Mouse (Mus musculus): ENCODE measurements around the gene Tns2. TPM values are rescaled to one million over a fixed set of nuclear protein-coding genes. Genes with fewer than 3 reads are reported as not detected.

The Tns2 gene
- total RNA-seq, 2 experiments from 2014 or later = 29.8 to 45.6 TPM

DNA sequence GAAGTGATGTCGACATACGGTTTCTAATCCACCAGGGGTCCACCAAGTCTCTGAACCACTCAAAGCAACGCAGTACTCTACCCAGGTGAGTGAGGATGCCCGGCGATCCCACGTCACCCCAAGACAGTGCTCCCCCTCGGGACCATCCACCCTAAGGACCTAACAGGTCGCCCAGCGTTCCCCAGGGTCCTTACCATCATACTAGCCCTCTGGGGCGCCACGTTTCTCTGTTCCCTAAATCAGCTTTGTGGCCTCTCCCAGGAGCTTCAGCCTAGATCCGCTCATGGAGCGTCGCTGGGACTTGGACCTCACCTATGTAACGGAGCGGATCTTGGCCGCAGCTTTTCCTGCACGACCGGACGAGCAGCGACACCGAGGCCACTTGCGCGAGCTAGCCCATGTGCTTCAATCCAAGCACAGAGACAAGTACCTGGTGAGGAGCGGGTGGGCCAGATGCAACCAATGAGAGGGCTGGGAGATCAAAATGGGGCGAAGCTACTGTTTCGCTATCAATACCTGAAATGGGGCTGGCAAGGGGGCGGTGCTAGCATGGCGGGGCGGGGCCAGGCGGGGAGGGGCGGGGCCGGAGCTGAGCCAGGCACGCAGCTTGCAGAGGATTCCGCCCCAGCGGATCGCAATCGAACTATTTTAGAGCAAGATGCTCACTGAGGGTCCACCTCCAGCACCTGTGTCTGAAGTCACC is 6.7 kb downstream of the Tns2 start:
- no peak for DNase-seq
- intact Hi-C loops (cut with DNase I; ENCODE audit: low total_unique reads) = no loop called here

DNA sequence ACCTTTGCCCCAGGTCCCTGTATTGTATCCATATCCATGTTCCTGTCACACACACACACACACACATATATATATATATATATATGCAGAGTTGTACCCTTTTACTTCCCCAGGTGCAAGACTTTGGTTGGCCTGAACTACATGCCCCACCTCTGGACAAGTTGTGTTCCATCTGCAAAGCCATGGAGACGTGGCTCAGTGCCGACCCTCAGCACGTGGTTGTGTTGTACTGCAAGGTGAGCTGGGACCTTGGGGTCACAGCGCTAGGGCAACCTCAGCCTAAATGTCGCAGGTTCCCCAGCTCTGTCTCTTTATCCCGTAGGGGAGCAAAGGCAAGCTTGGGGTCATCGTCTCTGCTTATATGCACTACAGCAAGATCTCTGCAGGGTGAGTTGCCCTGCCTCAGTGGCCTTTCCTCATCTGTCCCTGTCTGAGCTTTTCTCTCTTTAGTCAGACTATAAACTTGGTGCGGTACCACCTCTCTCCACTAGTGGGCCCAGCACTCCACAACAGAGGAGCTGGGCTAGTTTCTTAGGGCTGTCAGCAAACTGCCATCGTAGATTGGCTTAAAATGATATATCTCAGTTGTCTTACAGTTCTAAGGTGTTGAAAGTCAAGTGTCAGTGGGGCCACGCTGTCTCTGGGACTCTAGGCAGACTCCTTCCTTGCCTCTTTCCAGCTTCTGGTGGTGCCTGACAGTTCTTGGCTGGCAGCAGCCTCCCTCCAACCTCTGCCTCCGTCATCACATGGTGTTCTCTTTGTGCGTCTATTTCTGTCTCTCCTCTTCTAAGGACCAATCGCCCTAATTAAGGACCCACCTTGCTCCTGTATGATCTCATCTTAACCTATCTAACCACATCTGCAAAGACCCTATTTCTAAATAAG is 7.7 kb downstream of the Tns2 start:
- no peak for DNase-seq
- intact Hi-C loops (cut with DNase I; ENCODE audit: low total_unique reads) = no loop called here

GRCm38 (mm10) chr15:102108651-102109525 is 8.7 kb downstream of the Tns2 start:
- DNase-seq = peak; percentile 82
- intact Hi-C loops (cut with DNase I; ENCODE audit: low total_unique reads) = no loop called here

DNA sequence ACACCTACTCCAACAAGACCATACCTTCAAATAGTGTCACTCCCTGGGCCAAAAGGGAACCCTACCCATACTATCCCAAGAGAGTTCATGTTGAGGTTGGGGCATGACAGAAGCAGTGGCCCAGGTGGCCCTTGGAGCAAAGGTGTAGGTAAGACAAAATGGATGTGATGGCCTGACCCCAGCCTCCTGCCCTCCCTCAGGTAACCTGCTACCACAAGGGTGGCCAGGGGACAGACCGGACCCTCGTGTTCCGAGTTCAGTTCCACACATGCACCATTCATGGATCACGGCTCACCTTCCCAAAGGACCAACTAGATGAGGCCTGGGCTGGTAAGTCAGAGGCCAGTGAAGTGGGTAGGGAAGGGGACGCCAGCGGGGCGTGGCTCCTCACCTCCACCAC is 10.1 kb downstream of the Tns2 start:
- intact Hi-C loops (cut with DNase I; ENCODE audit: low total_unique reads) = no loop called here

GRCm38 (mm10) chr15:102110701-102111494 is 10.7 kb downstream of the Tns2 start:
- intact Hi-C loops (cut with DNase I; ENCODE audit: low total_unique reads) = no loop called here
- DNase-seq = no peak

More for the DNA sequence above, 10.1 kb downstream of the Tns2 start:
- no peak for DNase-seq

GRCm38 (mm10) chr15:102111495-102111829 is 11.2 kb downstream of the Tns2 start:
- no peak for DNase-seq
- intact Hi-C loops (cut with DNase I; ENCODE audit: low total_unique reads) = no loop called here

- no peak for DNase-seq
- intact Hi-C loops (cut with DNase I; ENCODE audit: low total_unique reads) = no loop called here
Observed at GRCm38 (mm10) chr15:102112181-102112580, 12.0 kb downstream of the Tns2 start.

DNA sequence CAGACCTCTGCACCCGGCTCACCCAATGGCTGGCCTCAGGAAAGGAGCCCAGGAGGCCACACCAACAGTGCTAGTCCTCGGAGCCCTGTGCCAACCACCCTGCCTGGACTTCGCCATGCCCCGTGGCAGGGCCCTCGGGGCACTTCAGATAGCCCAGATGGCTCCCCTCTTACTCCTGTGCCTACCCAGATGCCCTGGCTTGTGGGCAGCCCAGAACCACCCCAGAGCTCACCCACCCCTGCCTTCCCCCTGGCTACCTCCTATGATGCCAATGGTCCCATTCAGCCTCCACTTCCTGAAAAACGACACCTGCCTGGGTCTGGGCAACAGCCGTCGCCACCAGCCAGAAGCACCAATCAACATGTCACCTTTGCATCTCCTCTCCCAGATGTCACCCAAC is 12.6 kb downstream of the Tns2 start:
- DNase-seq = no peak
- intact Hi-C loops (cut with DNase I; ENCODE audit: low total_unique reads) = no loop called here

GRCm38 (mm10) chr15:102113674-102114073 is 13.5 kb downstream of the Tns2 start:
- intact Hi-C loops (cut with DNase I; ENCODE audit: low total_unique reads) = no loop called here
- DNase-seq = no peak

- DNase-seq = no peak
- intact Hi-C loops (cut with DNase I; ENCODE audit: low total_unique reads) = no loop called here
Observed at GRCm38 (mm10) chr15:102114651-102115260, 14.5 kb downstream of the Tns2 start.

GRCm38 (mm10) chr15:102115731-102116231 is 15.6 kb downstream of the Tns2 start:
- intact Hi-C loops (cut with DNase I; ENCODE audit: low total_unique reads) = loop anchor here (2.0 kb wide), 1 partner anchor 31 kb away; no protein-coding TSS in a partner anchor
- no peak for DNase-seq

DNA sequence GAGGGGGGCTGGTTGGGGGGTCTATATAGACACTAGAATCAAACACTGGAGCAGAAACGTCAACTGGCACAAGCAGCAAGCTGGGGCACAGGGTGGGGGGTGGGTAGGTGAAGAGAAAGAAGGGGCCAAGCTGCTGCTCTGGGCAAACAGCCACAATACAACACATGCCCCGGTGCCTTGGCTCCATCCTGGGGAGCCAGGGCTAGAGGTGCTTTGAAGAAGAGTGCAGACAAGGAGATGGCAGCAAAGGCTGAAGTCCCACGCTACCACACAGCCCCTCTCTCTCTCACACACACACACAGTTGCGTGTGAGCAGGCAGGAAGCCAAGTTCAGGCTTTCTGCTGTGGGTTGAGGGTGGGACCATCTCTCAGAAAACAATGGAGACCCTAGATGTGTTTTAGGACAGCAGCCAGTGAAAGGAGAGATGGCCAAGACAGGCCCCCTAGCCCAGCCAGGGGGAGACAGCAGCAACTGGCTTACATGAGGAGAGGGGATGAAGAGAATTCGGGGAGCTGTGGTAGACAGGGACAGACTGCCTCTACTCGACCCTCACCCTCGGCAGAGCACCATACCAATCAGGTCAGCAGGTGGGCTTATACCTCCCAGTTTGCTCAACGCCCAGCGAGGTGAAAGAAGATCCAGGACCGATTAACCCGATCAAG is 16.7 kb downstream of the Tns2 start:
- no peak for DNase-seq
- intact Hi-C loops (cut with DNase I; ENCODE audit: low total_unique reads) = loop anchor here (2.0 kb wide), 1 partner anchor 30 kb away; no protein-coding TSS in a partner anchor

DNA sequence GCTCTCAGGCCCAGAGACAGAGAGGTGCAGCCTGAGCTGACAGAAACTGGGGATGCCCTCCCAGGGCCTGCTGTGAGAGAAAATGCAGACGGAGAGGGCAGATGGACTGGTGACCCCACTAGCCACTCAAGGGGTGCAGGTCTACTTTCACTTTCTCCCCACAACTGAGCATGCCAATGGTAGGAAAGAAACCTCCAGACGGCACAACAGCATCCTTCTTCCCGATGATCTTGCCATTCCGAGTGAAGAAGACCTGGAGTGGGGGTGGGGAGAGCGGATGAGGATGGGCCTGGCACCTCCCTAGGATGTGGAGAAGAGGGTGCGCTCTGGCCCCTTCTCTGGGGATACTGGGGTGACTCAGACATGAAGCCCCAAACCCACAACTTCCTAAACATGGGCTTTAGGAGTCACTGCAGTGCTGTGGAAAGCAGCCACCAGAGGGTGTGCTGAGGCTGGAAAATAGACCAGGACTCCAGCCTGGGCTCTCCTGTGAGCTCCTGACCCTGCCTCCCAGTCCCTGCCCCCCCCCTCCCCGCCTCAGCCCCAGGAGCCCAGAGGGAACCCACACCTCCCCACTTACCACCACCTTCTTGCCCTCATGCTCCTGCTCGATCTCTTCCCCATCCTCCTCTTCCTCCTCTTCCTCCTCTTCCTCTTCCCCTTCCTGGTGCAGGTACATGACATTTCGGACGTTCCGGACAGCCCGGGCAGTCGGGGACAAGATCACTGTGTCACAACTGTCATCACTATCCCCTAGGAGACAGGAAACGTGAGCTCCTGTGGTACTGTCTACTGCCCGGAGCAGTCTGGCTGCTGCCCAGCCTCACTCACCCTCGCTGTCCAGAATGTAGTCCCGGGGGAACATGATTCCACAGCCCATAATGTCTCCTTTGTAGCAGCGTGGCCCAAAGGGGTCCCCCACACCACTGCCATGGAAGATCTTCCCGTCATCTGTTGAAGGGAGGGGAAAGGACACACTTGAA is 17.5 kb downstream of the Tns2 start:
- intact Hi-C loops (cut with DNase I; ENCODE audit: low total_unique reads) = loop anchor here (2.0 kb wide), 1 partner anchor 29 kb away; no protein-coding TSS in a partner anchor
- no peak for DNase-seq

GRCm38 (mm10) chr15:102118591-102118990 is 18.4 kb downstream of the Tns2 start:
- no peak for DNase-seq
- intact Hi-C loops (cut with DNase I; ENCODE audit: low total_unique reads) = no loop called here

GRCm38 (mm10) chr15:102119121-102119830 is 19.1 kb downstream of the Tns2 start:
- intact Hi-C loops (cut with DNase I; ENCODE audit: low total_unique reads) = no loop called here

DNA sequence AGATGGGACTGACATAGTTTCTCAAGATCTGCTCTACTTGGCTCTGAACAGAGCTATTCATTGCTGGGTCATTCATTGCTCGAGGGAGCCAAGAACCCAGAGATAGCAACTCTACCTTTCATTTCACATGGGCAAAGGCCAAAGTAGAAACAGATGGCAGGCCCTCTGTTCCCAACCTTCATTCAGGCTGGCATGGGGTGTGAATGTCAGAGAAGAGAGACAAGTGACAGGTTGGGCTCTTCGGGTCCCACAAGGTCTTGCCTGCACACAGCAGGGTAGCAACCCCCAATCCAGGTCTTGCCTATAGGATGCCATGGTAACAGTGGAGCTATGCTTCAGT is 19.6 kb downstream of the Tns2 start:
- no peak for DNase-seq
- intact Hi-C loops (cut with DNase I; ENCODE audit: low total_unique reads) = no loop called here

More at GRCm38 (mm10) chr15:102119121-102119830, 19.1 kb downstream of the Tns2 start:
- no peak for DNase-seq
